Mouse (Mus musculus) spleen, postnatal 4 days (tissue): ENCODE results near the gene Stk24.
A peak's percentile ranks its signal among the peaks of the same experiment; 100 is the strongest.

Experiments used
- DNase-seq, 2 experiments: peaks; one replicate each; pipeline ENCODE4 v3.0.0; 2022; ENCODE audit warnings: low spot score in 2 of 2

Gene Stk24

GRCm38 (mm10) chr14:121351737-121352136 lies 28.1 kb downstream of the Stk24 start:
- DNase-seq, result no peak

- DNase-seq, result no peak
Measured at GRCm38 (mm10) chr14:121350011-121350410, 29.8 kb downstream of the Stk24 start.

GRCm38 (mm10) chr14:121349291-121349690 lies 30.5 kb downstream of the Stk24 start:
- DNase-seq, result no peak

GRCm38 (mm10) chr14:121348256-121348655 lies 31.6 kb downstream of the Stk24 start:
- peak in 1 of 2 experiments; percentile 38 for DNase-seq

- no peak for DNase-seq
Measured at GRCm38 (mm10) chr14:121347134-121347533, 32.7 kb downstream of the Stk24 start.

GRCm38 (mm10) chr14:121346654-121347053 lies 33.2 kb downstream of the Stk24 start:
- DNase-seq, result no peak

GRCm38 (mm10) chr14:121346053-121346452 lies 33.8 kb downstream of the Stk24 start:
- no peak for DNase-seq

- DNase-seq, result no peak
Measured at GRCm38 (mm10) chr14:121344928-121345327, 34.9 kb downstream of the Stk24 start.

GRCm38 (mm10) chr14:121342885-121343284 lies 36.9 kb downstream of the Stk24 start:
- DNase-seq, result no peak

- no peak for DNase-seq
Measured at GRCm38 (mm10) chr14:121339951-121340401, 39.8 kb downstream of the Stk24 start.

GRCm38 (mm10) chr14:121338819-121339573 lies 40.8 kb downstream of the Stk24 start:
- no peak for DNase-seq

GRCm38 (mm10) chr14:121330090-121330408 lies 49.8 kb downstream of the Stk24 start:
- DNase-seq, result no peak

- no peak for DNase-seq
Measured at GRCm38 (mm10) chr14:121329401-121330089, 50.3 kb downstream of the Stk24 start.

GRCm38 (mm10) chr14:121328878-121329277 lies 50.9 kb downstream of the Stk24 start:
- no peak for DNase-seq

GRCm38 (mm10) chr14:121326432-121326831 lies 53.4 kb downstream of the Stk24 start:
- no peak for DNase-seq

- no peak for DNase-seq
Measured at GRCm38 (mm10) chr14:121324521-121325330, 55.1 kb downstream of the Stk24 start.

GRCm38 (mm10) chr14:121322641-121323040 lies 57.2 kb downstream of the Stk24 start:
- no peak for DNase-seq

- DNase-seq, result no peak
Measured at GRCm38 (mm10) chr14:121322150-121322549, 57.7 kb downstream of the Stk24 start.

GRCm38 (mm10) chr14:121318382-121318781 lies 61.4 kb downstream of the Stk24 start:
- DNase-seq, result no peak

- DNase-seq, result no peak
Measured at GRCm38 (mm10) chr14:121317312-121317671, 62.5 kb downstream of the Stk24 start.

GRCm38 (mm10) chr14:121316631-121317311 lies 63.0 kb downstream of the Stk24 start:
- DNase-seq, result no peak

- DNase-seq, result no peak
Measured at GRCm38 (mm10) chr14:121316136-121316535, 63.7 kb downstream of the Stk24 start.
